Mouse (Mus musculus) kidney, adult 2 months (tissue): ENCODE measurements at regions not wholly inside any gene's neighbourhood (a gene's known extent, or its start where the extent isn't known, plus 50 kb on each side); places are given as distances from the start of the nearest gene placed in this dataset.

Source experiments
- DNase-seq: peaks from one replicate; pipeline ENCODE4 v3.0.0; 2021
- H3K27ac ChIP-seq: fragments of 200-500 bp; 2 replicates; pipeline ENCODE4 v1.5.1; 2012; ENCODE audit warnings: low read depth, low read length, control low read depth, inconsistent platforms; ENCODE audit not compliant: insufficient read depth
- H3K27me3 ChIP-seq: fragments of 200-500 bp; replicated peaks from 2 replicates; pipeline ENCODE4 v1.6.1; 2012; ENCODE audit warnings: mild to moderate bottlenecking, moderate library complexity, low read length, inconsistent platforms; ENCODE audit not compliant: control insufficient read depth, insufficient read depth
- H3K36me3 ChIP-seq: fragments of 200-500 bp; 2 replicates; pipeline ENCODE4 v1.6.1; 2012; ENCODE audit warnings: mild to moderate bottlenecking, moderate library complexity, low read length, inconsistent platforms; ENCODE audit not compliant: control insufficient read depth, insufficient read depth
- H3K4me1 ChIP-seq: fragments of 200-500 bp; 2 replicates; pipeline ENCODE4 v1.6.1; 2011; ENCODE audit warnings: low read length; ENCODE audit not compliant: control insufficient read depth, insufficient read depth
- H3K4me3 ChIP-seq: fragments of 200-500 bp; 2 replicates; pipeline ENCODE4 v1.5.1; 2011; ENCODE audit warnings: mild to moderate bottlenecking, low read depth, low read length, control low read depth; ENCODE audit not compliant: insufficient read depth
- CTCF ChIP-seq: fragments of 200-500 bp; conservative IDR thresholded peaks from 2 replicates; pipeline ENCODE4 v1.5.1; 2011; ENCODE audit warnings: low read depth, mild to moderate bottlenecking, control low read depth, low read length, moderate library complexity, mixed read lengths; ENCODE audit not compliant: insufficient read depth, insufficient read length
- POLR2A ChIP-seq: fragments of 200-500 bp; IDR thresholded peaks from one replicate; pipeline ENCODE4 v1.6.1; 2011; ENCODE audit warnings: low read depth, low read length, control low read depth
- WGBS: fragments of 180-500 bp; shearing (Covaris S2); methylation state at CpG from one replicate; pipeline ENCODE4 v1.1.7; 2018; 5-methylcytosine and 5-hydroxymethylcytosine counted together

GRCm38 (mm10) chr16:28043046-28043445, 654.4 kb downstream of the Ccdc50 start:
- TF ChIP-seq CTCF (no peak), POLR2A (no peak)
- Histone ChIP-seq H3K36me3 (no peaks in the 10 kb centered on the region), H3K27me3 (no peaks in the 10 kb centered on the region), H3K4me3 (no peak overlapping the region), H3K27ac (no peak overlapping the region), H3K4me1 (no peaks in the 10 kb centered on the region)
- 51% methylated on average over 2 of the region's 2 CpGs for WGBS
- no peak for DNase-seq

GRCm38 (mm10) chr16:28064785-28065301, 676.2 kb downstream of the Ccdc50 start:
- no peaks in the 10 kb centered on the region for H3K4me1 ChIP-seq
- WGBS: 71% methylated on average over 5 of the region's 5 CpGs
- DNase-seq: no peak
- no peaks in the 10 kb centered on the region for H3K27me3 ChIP-seq
- no peak overlapping the region for H3K27ac ChIP-seq
- no peak for TF ChIP-seq CTCF
- no peak for TF ChIP-seq POLR2A
- H3K4me3 ChIP-seq: no peak overlapping the region
- no peaks in the 10 kb centered on the region for H3K36me3 ChIP-seq

GRCm38 (mm10) chr16:28082891-28083649, 669.8 kb downstream of the Fgf12 start:
- 62% methylated on average over 7 of the region's 7 CpGs for WGBS
- no peak for DNase-seq
- no peak for TF ChIP-seq CTCF
- no peak for TF ChIP-seq POLR2A
- Histone ChIP-seq H3K27ac (no peak overlapping the region), H3K4me3 (no peak overlapping the region), H3K4me1 (no peaks in the 10 kb centered on the region), H3K36me3 (no peaks in the 10 kb centered on the region), H3K27me3 (no peaks in the 10 kb centered on the region)

GRCm38 (mm10) chr16:28089489-28090134, 663.3 kb downstream of the Fgf12 start:
- TF ChIP-seq POLR2A (no peak), CTCF (no peak)
- WGBS: 55% methylated on average over 6 of the region's 6 CpGs
- DNase-seq: no peak
- H3K27ac ChIP-seq: no peak overlapping the region
- no peaks in the 10 kb centered on the region for H3K4me1 ChIP-seq
- H3K27me3 ChIP-seq: no peaks in the 10 kb centered on the region
- H3K36me3 ChIP-seq: no peaks in the 10 kb centered on the region
- no peak overlapping the region for H3K4me3 ChIP-seq

GRCm38 (mm10) chr16:28104255-28105076, 648.4 kb downstream of the Fgf12 start:
- Histone ChIP-seq H3K4me3 (no peak overlapping the region), H3K4me1 (no peaks in the 10 kb centered on the region), H3K27me3 (no peaks in the 10 kb centered on the region), H3K27ac (no peak overlapping the region), H3K36me3 (no peaks in the 10 kb centered on the region)
- DNase-seq: no peak
- WGBS: 42% methylated on average over 9 of the region's 9 CpGs
- TF ChIP-seq POLR2A (no peak), CTCF (no peak)

- 63% methylated on average over 7 of the region's 7 CpGs for WGBS
Measured at GRCm38 (mm10) chr16:28105085-28105484, 647.8 kb downstream of the Fgf12 start.

GRCm38 (mm10) chr16:28105866-28106265, 647.0 kb downstream of the Fgf12 start:
- 80% methylated on average over 7 of the region's 7 CpGs for WGBS
- Histone ChIP-seq H3K36me3 (no peaks in the 10 kb centered on the region), H3K4me1 (no peaks in the 10 kb centered on the region), H3K4me3 (no peak overlapping the region), H3K27ac (no peak overlapping the region), H3K27me3 (no peaks in the 10 kb centered on the region)
- TF ChIP-seq CTCF (no peak), POLR2A (no peak)
- no peak for DNase-seq

More at GRCm38 (mm10) chr16:28105085-28105484, 647.8 kb downstream of the Fgf12 start:
- no peak for DNase-seq
- Histone ChIP-seq H3K4me1 (no peaks in the 10 kb centered on the region), H3K27ac (no peak overlapping the region), H3K27me3 (no peaks in the 10 kb centered on the region), H3K4me3 (no peak overlapping the region), H3K36me3 (no peaks in the 10 kb centered on the region)
- TF ChIP-seq POLR2A (no peak), CTCF (no peak)
